Mouse (Mus musculus): Measurements from ENCODE around the gene Dnah7b. TPM values are rescaled to one million over a fixed set of nuclear protein-coding genes. Genes with fewer than 3 reads are reported as not detected.
"Not testable (repeated sequence)": the region's sequence is repeated elsewhere in the genome, so short reads cannot be mapped to it uniquely, and the experiment has no call there.

Gene Dnah7b
- 2.2 and 2.5 TPM in 2 replicates for polyA plus RNA-seq (2015; fragmentation: Nextera tagmentation; extraction: Ambion mirVana)

DNA sequence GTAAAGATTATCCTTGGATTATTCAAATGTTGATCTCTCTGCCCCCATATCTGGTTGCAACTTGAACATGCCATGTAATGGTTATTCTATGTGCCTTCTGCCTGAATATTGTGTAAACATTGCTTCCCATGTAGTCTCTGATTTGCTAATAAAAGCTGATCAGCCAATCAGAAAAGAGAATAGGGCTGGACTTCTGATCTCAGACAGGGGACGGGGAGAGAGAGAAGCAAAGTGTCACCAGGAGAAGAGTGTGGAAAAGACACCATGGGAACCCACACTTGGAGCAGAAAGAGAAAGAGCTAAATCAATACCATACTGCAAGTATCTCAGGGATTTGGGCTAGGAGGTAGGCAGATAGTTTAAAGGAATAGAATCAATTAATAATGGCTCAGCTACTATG, at the start of gene Dnah7b:
Dnah7b (plus strand) TSS at position 301 of the 400 bp plus-strand sequence.
- H3K9me3 ChIP-seq, result no peaks in the 10 kb centered on the region
- peak within 1 kb of the TSS; percentile 80 for H3K9ac ChIP-seq
- no peaks in the 10 kb centered on the region for H3K36me3 ChIP-seq
- peak within 1 kb of the TSS; percentile 64 for H3K4me3 ChIP-seq
- H3K4me2 ChIP-seq (replicated peaks), result peak within 1 kb of the TSS; percentile 68
- ATAC-seq (ENCODE audit: low FRiP score, low read depth), result no peak
- 28% methylated on average over 1 of the region's 1 CpGs for WGBS
- peaks cover 3% of the 10 kb centered on the region for H3K4me1 ChIP-seq
- peak within 1 kb of the TSS; percentile 88 for H3K27ac ChIP-seq
- H3K27me3 ChIP-seq, result no peaks in the 10 kb centered on the region

GRCm38 (mm10) chr1:46018382-46018977, 47.6 kb upstream of the Dnah7b start:
- peak; percentile 59; the same call in 1 of the 2 replicates for ATAC-seq (ENCODE audit: low FRiP score, low read depth)
- H3K36me3 ChIP-seq, result no peaks in the 10 kb centered on the region
- H3K27me3 ChIP-seq, result no peaks in the 10 kb centered on the region
- H3K4me1 ChIP-seq, result no peaks in the 10 kb centered on the region
- no peak overlapping the region for H3K9ac ChIP-seq
- H3K9me3 ChIP-seq, result no peaks in the 10 kb centered on the region
- WGBS, result 44% methylated on average over 2 of the region's 2 CpGs
- no peak overlapping the region for H3K4me2 ChIP-seq (replicated peaks)
- H3K4me3 ChIP-seq, result no peak overlapping the region
- no peak overlapping the region for H3K27ac ChIP-seq

DNA sequence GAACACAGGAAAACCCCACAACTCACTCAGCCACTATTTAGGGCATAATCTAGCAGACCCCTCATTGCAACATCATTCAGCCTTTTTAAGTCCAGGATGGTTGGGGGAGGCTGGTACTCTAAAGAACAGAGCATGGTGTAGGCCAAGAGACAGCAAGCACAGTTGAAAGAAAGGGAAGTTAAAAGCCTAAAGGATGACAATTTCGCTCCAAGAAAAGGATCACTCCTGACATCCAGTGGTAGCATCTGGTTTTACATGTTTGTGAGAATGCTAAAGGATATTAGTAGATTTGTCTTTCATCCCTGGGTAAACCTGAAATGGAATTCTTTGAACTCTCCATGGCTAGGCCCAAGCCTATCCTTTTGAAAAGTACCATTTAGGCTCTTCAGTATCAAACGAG, 43.9 kb upstream of the Dnah7b start:
- Histone ChIP-seq H3K27ac (no peak overlapping the region), H3K4me1 (no peaks in the 10 kb centered on the region), H3K4me2 (replicated peaks) (no peak overlapping the region), H3K9ac (no peak overlapping the region), H3K27me3 (no peaks in the 10 kb centered on the region), H3K9me3 (no peaks in the 10 kb centered on the region), H3K36me3 (no peaks in the 10 kb centered on the region), H3K4me3 (no peak overlapping the region)
- ATAC-seq (ENCODE audit: low FRiP score, low read depth), result peak; percentile 54; the same call in 1 of the 2 replicates
- 40% methylated on average over 2 of the region's 2 CpGs for WGBS

DNA sequence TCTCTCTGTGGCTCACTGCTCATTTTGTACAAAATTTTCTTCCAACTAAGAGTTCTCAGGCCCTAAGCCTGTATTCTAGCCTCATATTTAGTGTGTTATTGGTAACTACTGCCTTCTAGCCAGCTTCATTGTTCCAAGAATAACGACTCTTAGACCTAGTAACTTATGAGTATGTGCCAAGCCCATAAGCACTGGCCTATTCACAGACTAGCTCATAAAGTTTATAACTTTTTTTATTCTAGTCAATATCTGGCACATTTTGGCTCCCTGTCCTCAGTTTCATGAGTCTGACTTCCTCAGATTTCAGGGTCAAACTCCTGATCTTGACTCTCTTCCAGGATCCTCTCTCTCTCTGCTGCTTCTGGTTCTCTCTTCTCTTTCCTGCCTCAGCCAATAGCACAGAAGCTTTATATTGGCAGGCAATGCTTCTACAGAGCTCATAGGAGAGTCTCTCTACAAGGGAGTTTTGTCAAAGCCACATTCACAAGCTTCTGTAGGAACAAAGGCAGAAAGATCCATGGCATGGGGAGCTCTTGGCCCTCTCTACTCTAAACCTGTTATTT, 34.0 kb upstream of the Dnah7b start:
- WGBS, result 24% methylated on average over 1 of the region's 1 CpGs
- H3K27me3 ChIP-seq, result no peaks in the 10 kb centered on the region
- H3K9ac ChIP-seq, result no peak overlapping the region
- H3K4me1 ChIP-seq, result peaks cover 13% of the 10 kb centered on the region
- no peak overlapping the region for H3K4me3 ChIP-seq
- H3K4me2 ChIP-seq (replicated peaks), result no peak overlapping the region
- peak; percentile 86 for ATAC-seq (ENCODE audit: low FRiP score, low read depth)
- no peaks in the 10 kb centered on the region for H3K9me3 ChIP-seq
- H3K36me3 ChIP-seq, result no peaks in the 10 kb centered on the region
- H3K27ac ChIP-seq, result peak overlapping the region; percentile 55; the same call in 1 of the 2 replicates

- Histone ChIP-seq H3K27me3 (no peaks in the 10 kb centered on the region), H3K4me2 (replicated peaks) (no peak overlapping the region), H3K4me1 (no peaks in the 10 kb centered on the region), H3K27ac (no peak overlapping the region), H3K4me3 (no peak overlapping the region), H3K36me3 (no peaks in the 10 kb centered on the region), H3K9me3 (no peaks in the 10 kb centered on the region), H3K9ac (no peak overlapping the region)
- ATAC-seq (ENCODE audit: low FRiP score, low read depth), result no peak
Measured at GRCm38 (mm10) chr1:46048188-46048587, 17.9 kb upstream of the Dnah7b start.

DNA sequence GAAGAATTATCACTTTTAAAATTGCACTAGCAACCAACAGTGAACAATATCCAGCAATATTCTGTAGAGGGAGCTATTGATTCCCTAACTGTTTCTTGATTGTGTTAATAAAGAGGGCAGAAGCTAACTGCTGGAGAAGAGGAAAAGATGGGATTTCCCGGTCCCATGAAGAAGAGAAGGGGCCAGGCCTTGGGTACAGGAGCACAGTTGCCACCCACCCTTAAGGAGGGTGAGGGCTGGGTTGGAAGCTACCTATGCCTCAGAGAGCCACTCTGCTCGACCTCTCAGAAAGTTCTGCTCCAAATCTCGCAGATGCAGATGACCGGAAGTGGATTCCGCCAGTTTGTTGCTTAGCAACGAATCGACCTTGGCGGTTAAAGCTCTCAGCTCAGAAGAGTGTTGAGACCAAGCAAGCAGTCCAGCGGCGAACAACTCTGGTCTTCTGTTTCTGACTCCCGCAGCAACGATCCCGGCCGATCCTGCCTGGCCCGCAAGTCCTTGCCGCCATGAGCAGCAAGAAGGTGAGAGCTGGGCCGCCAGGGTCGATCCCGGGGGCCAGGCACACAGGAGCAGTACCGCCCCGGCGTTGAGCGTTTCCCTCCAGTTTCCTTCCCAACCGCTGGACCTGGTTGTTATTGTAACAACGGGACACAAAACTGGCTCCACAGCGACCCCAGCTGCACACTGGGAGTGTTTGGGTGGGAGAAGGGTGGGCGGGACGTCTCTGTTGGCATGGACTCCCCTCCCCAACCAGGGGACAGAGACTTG, 553 bp downstream of the Dnah7b start:
- H3K9me3 ChIP-seq, result no peaks in the 10 kb centered on the region
- H3K4me2 ChIP-seq (replicated peaks), result peak overlapping the region; percentile 68
- H3K36me3 ChIP-seq, result no peaks in the 10 kb centered on the region
- peak; percentile 89 for ATAC-seq (ENCODE audit: low FRiP score, low read depth)
- H3K27ac ChIP-seq, result peak overlapping the region; percentile 88
- H3K4me1 ChIP-seq, result peaks cover 3% of the 10 kb centered on the region
- peak overlapping the region; percentile 64 for H3K4me3 ChIP-seq
- WGBS, result 0% methylated on average over 28 of the region's 28 CpGs
- H3K9ac ChIP-seq, result peak overlapping the region; percentile 80
- no peaks in the 10 kb centered on the region for H3K27me3 ChIP-seq

DNA sequence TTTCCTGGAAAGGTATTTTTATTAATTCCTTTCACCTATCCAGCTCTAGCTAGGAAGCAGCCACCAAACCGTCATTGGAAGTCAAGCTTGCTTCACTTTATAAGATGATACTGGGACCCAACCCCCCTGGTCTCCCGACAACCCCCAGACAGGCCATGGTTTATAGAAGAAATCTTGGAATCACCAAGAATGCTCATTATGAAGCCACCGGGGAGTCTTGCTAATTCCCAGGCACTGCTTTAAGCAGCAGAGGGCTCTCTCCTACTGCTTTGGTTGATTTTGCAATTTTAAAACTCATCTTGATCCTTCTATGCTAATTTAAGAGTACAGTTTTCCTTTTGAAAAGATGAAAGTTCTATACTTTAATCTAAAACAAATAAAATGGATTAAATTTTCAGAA, 2.7 kb downstream of the Dnah7b start:
- H3K4me2 ChIP-seq (replicated peaks), result not testable (repeated sequence)
- WGBS, result 58% methylated on average over 3 of the region's 3 CpGs

GRCm38 (mm10) chr1:46077891-46078290, 11.8 kb downstream of the Dnah7b start:
- no peak for ATAC-seq (ENCODE audit: low FRiP score, low read depth)
- Histone ChIP-seq H3K9me3 (no peaks in the 10 kb centered on the region), H3K27ac (no peak overlapping the region), H3K4me2 (replicated peaks) (no peak overlapping the region), H3K4me3 (no peak overlapping the region), H3K36me3 (no peaks in the 10 kb centered on the region), H3K27me3 (no peaks in the 10 kb centered on the region), H3K9ac (no peak overlapping the region), H3K4me1 (no peaks in the 10 kb centered on the region)
- WGBS, result 88% methylated on average over 2 of the region's 2 CpGs

More for the DNA sequence above, 2.7 kb downstream of the Dnah7b start:
- H3K36me3 ChIP-seq; H3K27me3 ChIP-seq; H3K4me1 ChIP-seq; H3K4me3 ChIP-seq; ATAC-seq (ENCODE audit: low FRiP score, low read depth); H3K27ac ChIP-seq; H3K9ac ChIP-seq; H3K9me3 ChIP-seq: not testable (repeated sequence)

- no peaks in the 10 kb centered on the region for H3K9me3 ChIP-seq
- 71% methylated on average over 2 of the region's 2 CpGs for WGBS
- ATAC-seq (ENCODE audit: low FRiP score, low read depth), result no peak
Measured at GRCm38 (mm10) chr1:46100484-46100883, 34.4 kb downstream of the Dnah7b start.

DNA sequence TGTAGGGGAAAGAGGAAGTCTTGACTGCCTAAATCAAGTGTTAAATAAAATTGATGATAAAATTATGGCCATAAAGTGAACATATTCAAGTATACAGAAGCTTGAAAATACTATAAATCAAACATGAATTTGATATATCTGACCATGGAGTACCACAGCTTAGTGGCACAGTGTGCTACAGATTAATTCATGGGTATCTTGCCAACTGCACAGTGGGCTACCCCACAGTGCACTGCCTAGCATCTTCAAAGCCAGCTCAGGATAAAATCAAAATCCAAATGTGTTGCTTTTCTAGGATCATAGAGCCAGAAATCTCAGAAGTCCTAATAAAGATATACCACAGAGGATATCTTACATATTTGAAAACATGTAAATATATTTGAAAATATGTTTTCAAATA, 46.5 kb downstream of the Dnah7b start:
- not testable (repeated sequence) for H3K4me1 ChIP-seq; H3K27ac ChIP-seq; H3K4me3 ChIP-seq; H3K4me2 ChIP-seq (replicated peaks); H3K36me3 ChIP-seq; H3K9me3 ChIP-seq; ATAC-seq (ENCODE audit: low FRiP score, low read depth); H3K9ac ChIP-seq; H3K27me3 ChIP-seq

More at GRCm38 (mm10) chr1:46100484-46100883, 34.4 kb downstream of the Dnah7b start:
- no peaks in the 10 kb centered on the region for H3K4me1 ChIP-seq
- H3K27me3 ChIP-seq, result no peaks in the 10 kb centered on the region
- no peak overlapping the region for H3K4me2 ChIP-seq (replicated peaks)
- H3K36me3 ChIP-seq, result no peaks in the 10 kb centered on the region
- no peak overlapping the region for H3K4me3 ChIP-seq
- H3K27ac ChIP-seq, result no peak overlapping the region
- H3K9ac ChIP-seq, result no peak overlapping the region

GRCm38 (mm10) chr1:46117179-46117578, 51.1 kb downstream of the Dnah7b start:
- WGBS, result 86% methylated on average over 2 of the region's 2 CpGs
- H3K27ac ChIP-seq; H3K27me3 ChIP-seq; H3K36me3 ChIP-seq; H3K4me2 ChIP-seq (replicated peaks); H3K9ac ChIP-seq; H3K4me3 ChIP-seq; H3K4me1 ChIP-seq; H3K9me3 ChIP-seq; ATAC-seq (ENCODE audit: low FRiP score, low read depth): not testable (repeated sequence)

DNA sequence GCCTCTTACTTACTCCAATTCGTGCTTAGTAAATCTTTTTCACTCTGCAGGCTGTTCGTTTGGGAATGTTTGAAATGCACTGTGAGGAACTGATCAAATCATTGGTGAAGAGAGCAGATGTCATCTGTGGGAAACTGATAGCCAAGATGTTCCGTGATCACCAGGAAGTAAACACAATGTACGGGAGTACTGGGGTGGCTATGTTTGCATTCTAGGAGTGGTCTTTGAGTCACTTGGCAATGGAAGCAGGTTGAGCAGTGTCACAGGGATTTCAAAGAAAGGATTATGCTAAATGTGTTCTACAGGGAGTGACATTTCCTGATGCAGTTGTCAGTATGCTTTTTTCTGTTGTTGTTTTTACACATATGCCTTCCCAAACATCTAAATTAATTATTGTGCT, 61.9 kb downstream of the Dnah7b start:
- Histone ChIP-seq H3K4me1 (no peaks in the 10 kb centered on the region), H3K36me3 (no peaks in the 10 kb centered on the region), H3K9ac (no peak overlapping the region), H3K27me3 (no peaks in the 10 kb centered on the region), H3K4me2 (replicated peaks) (no peak overlapping the region), H3K27ac (no peak overlapping the region), H3K9me3 (no peaks in the 10 kb centered on the region), H3K4me3 (no peak overlapping the region)
- WGBS, result 70% methylated on average over 4 of the region's 4 CpGs
- no peak for ATAC-seq (ENCODE audit: low FRiP score, low read depth)

Data from limb, embryonic 13.5 days (tissue).